Mouse (Mus musculus): ENCODE results near the gene Anks1b.

DNA sequence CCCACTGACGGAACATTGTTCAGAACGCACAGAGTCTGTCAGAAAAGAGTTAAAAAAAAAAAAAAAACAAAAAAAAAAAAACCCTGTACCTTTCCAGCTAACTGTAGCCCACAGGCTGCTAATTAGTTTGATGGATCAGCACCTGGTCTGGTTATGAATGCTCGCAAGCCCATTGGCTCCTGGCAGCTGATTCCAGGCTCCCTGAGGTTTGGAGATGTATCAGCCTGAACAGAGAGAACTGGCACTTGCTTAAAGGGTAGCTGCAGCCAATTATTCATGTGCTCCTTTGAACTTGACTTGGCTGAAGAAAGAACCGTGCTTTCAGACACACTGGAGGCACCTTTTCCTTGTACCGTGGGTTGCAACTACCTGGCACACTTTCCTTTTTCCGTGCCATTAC lies 941.1 kb downstream of the Anks1b start:
- TF ChIP-seq EP300 (IDR thresholded peaks at IDR 0.05) = no peak
- no peak for TF ChIP-seq CTCF (IDR thresholded peaks at IDR 0.05)

Data from lung, postnatal 0 days (tissue).